Mouse (Mus musculus): ENCODE data around the gene Prdm8. TPM values are rescaled to one million over a fixed set of nuclear protein-coding genes. Genes with fewer than 3 reads are reported as not detected.

Gene Prdm8
- polyA plus RNA-seq (2017; shearing (Covaris generic)), result not detected

GRCm38 (mm10) chr5:98167180-98167824 lies at the start of gene Prdm8:
Prdm8 (plus strand) TSS chr5:98167198.

Other genes starting within 250 kb of the Prdm8 start
- 30.3 TPM for gene Antxr2, start 136.2 kb upstream of the Prdm8 start, polyA plus RNA-seq (2017; shearing (Covaris generic))
- not detected for gene Fgf5, start 87.0 kb downstream of the Prdm8 start, polyA plus RNA-seq (2017; shearing (Covaris generic))
- not detected for gene Cfap299, start 162.1 kb downstream of the Prdm8 start, polyA plus RNA-seq (2017; shearing (Covaris generic))

Measured in CD4-positive, CD25-positive, alpha-beta regulatory T cell (primary cell).